Mouse (Mus musculus): ENCODE data around the gene Ramp3. TPM values are rescaled to one million over a fixed set of nuclear protein-coding genes. Genes with fewer than 3 reads are reported as not detected.
A peak's percentile ranks its signal among the peaks of the same experiment; 100 is the strongest.

Ramp3 gene
- total RNA-seq, 2 experiments from 2014 or later: 0.81 TPM; not detected in 1

DNA sequence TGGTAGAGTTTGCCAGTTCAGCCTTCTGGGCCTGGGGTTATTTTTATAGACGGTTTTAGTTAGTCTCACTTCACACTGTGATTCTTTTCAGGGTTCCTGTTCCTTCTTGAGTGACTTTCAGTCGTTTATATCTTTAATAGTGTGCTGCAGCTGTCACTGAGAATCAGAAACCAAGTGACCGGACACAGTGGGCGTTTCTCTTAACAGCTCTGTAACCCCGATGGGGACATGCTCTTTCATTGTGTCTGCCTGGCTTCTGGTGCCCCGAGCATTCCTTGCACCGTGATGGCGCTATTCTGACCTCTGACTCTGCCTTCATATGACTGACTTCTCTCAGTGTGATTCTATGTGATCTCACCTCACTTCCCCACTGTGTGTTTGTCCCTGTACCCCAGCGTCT lies 10.7 kb downstream of the Ramp3 start:
- intact Hi-C loops (cut with DNase I): no loop called here
- DNase-seq: no peak

DNA sequence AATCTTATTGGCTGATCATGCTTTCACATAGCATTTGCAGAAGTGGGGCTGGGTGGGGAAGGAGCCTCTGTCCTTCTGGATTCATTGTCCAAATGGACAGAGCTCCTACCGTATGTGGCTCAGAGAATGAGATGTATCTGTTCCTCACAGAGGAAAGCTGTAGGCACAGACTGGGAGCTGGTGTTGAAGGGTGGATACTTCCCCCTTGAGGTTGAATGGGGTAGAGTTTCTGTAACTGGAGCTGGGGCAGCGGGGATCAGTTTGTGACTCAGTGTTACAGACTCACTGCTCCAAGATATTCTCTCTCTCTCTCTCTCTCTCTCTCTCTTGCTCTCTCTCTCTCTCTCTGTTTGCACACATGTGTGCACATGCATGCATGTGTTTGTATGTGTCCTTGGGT lies 11.7 kb downstream of the Ramp3 start:
- intact Hi-C loops (cut with DNase I): no loop called here
- DNase-seq: no peak

DNA sequence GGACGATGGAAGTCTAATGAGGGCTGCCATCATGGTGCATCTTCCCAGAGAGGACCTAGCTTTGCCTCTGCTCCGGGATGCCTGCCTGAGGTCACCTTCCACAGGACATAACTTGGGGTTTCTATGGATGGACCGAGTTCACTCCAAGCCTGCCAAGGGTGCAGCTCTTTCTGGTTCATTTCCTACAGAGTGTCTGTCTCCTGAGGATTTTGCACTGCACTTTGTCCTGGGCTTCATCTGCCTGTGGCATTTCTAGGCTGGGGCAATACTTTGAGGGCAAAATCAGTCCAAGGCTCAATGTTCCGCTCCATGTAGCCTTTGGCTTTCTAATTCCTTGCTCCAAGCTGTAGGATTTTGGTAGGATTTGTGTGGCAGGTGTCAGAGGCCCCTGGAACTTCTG lies 12.5 kb downstream of the Ramp3 start:
- intact Hi-C loops (cut with DNase I): no loop called here
- DNase-seq: no peak

- DNase-seq: no peak
- intact Hi-C loops (cut with DNase I): no loop called here
Observed at GRCm38 (mm10) chr11:6674701-6675100, 16.4 kb downstream of the Ramp3 start.

GRCm38 (mm10) chr11:6675402-6675801 lies 17.1 kb downstream of the Ramp3 start:
- intact Hi-C loops (cut with DNase I): no loop called here
- no peak for DNase-seq

DNA sequence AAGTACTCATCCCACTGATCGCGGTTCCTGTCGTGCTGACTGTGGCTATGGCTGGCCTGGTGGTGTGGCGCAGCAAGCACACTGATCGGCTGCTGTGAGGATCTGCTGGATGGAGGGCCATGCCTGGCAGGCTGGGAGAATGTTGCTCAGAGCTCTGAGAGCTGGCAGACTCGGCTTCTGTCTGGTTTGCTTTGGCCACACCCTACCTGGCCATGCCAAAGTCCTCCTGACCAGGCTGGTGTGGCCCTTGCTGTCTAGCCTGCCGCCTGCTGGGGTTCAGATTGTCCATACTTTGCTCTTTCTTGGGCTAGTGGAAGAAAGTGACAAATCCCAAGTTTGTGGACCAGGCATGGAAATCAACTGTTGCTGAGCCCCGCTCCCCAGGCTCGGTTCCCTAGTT lies 18.3 kb downstream of the Ramp3 start:
- intact Hi-C loops (cut with DNase I): no loop called here
- no peak for DNase-seq

DNA sequence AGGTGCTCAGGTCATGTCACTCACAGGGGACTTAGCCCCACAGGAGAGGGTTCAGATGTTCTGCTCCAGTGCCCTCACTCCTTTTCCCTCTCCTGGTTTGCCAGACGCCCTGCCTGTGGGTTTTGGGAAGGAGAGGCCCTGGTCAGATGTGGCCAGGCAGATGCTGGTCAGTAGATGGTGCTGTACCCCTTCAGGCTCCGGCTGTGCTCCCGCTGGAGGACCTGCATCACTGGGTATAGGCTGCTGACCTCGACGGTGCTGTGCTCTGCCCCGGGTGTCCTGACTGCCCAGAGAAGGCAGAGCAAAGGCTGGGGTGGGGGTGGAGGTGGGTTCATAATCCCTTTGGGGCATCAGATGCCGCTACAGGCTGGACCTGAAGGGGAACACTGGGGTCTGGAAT lies 19.2 kb downstream of the Ramp3 start:
- intact Hi-C loops (cut with DNase I): no loop called here
- DNase-seq: no peak

- no peak for DNase-seq
- intact Hi-C loops (cut with DNase I): no loop called here
Observed at GRCm38 (mm10) chr11:6679694-6680396, 21.5 kb downstream of the Ramp3 start.

DNA sequence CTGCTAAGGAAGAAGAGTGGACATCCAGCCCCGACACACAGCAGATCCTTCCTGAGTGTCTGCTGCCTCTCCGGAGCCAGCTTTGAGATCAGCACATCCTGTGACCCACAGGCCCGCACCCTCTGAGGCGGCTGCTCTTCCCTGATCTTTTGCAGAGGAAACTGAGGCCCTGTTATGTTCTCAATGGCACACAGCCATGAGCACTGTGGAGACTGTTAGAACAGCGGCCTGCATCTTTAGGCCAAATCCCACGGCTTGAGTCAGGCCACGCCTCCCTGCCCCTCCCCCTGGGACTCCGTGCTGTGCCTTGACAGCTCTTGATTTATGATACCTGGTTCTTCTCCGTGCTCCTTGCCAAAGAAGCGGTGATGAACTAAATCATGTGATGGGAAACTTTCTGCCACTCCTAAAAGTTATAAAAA lies 22.1 kb downstream of the Ramp3 start:
- intact Hi-C loops (cut with DNase I): no loop called here
- DNase-seq: peak; percentile 31 to 59

- DNase-seq: no peak
- intact Hi-C loops (cut with DNase I): no loop called here
Observed at GRCm38 (mm10) chr11:6684741-6685140, 26.4 kb downstream of the Ramp3 start.

GRCm38 (mm10) chr11:6688888-6689287 lies 30.6 kb downstream of the Ramp3 start:
- DNase-seq: no peak

DNA sequence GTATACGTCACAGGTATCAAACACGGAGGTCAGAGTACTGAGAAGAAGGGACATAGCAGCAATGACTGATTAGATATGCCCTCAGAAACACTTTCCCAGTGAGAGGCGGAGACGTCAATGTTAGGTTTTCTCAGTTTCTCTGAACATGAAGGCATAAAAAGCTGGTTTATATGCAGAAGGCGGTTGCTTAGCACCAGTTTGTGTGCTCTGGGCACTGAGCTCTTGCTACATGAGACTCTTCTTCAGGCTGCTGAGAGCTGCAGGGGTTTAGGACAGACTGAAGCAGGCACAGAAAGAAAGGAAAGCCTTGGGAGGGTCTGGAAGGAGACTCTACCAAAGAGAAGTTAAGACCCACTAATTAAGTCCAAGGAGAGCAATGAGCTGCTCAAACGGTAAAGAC lies 34.0 kb downstream of the Ramp3 start:
- intact Hi-C loops (cut with DNase I): no loop called here
- no peak for DNase-seq

More at GRCm38 (mm10) chr11:6688888-6689287, 30.6 kb downstream of the Ramp3 start:
- intact Hi-C loops (cut with DNase I): no loop called here

- intact Hi-C loops (cut with DNase I): no loop called here
- DNase-seq: no peak
Observed at GRCm38 (mm10) chr11:6694114-6694513, 35.8 kb downstream of the Ramp3 start.

DNA sequence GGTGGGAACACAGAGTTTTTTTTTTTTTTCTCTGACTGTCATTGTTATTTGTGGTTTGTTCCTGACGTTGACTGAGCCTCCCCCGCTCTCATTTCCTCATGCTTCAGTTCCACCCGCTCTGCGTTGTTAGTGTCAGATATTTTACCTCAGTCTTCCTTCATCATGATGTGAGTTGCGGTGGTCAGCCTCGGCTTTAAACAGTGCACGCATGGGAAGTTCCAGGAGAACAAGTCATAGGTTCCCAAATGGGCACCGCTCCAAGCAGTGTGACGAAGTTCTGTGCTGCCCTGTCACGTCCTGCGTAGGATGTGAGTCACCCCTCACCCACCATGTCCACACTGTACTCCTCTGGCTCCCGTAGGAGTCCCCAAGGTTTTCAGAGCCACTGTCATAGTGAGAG lies 36.9 kb downstream of the Ramp3 start:
- no peak for DNase-seq
- intact Hi-C loops (cut with DNase I): no loop called here

DNA sequence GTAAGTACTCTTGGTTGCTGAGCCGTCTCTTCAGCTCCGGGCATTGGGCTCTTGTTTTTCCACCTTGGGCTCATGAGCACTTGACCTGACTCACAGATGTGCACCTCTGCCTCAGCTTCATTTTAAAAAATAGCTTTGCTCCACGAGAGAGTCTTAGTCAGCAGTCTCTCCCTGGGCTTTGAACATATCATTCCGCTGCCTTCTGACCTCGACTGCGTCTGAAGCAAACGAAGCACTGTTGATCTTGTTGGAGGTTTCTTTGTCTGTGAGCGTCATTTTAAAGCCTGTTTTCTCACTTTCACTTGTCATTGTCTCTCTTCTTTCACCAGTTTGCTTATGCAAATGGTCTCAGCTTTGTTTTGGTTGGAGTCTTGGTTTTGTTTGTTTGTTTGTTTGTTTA lies 38.2 kb downstream of the Ramp3 start:
- intact Hi-C loops (cut with DNase I): no loop called here
- DNase-seq: no peak

- DNase-seq: no peak
- intact Hi-C loops (cut with DNase I): no loop called here
Observed at GRCm38 (mm10) chr11:6697751-6698150, 39.4 kb downstream of the Ramp3 start.

- intact Hi-C loops (cut with DNase I): no loop called here
- DNase-seq: no peak
Observed at GRCm38 (mm10) chr11:6698281-6698680, 40.0 kb downstream of the Ramp3 start.

DNA sequence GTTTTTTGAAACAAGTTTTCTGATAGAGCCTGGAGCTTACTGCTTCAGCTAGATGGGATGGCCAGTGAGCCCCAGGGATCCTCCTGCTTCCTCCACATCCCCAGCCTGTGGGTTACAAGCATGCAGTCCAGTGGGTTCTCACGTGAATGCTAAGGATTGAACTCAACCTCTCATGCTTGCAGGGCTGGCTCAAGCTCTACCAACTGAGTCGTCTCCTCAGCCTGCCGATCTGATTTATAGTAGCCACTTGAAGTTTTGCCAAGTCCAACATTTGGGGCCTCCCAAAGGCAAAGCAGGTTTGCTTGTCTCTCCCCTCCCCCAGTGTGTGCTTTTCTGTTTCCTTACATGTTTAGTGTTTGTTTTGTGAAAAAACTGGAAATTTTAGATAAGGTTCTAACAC lies 43.9 kb downstream of the Ramp3 start:
- intact Hi-C loops (cut with DNase I): no loop called here
- DNase-seq: no peak

DNA sequence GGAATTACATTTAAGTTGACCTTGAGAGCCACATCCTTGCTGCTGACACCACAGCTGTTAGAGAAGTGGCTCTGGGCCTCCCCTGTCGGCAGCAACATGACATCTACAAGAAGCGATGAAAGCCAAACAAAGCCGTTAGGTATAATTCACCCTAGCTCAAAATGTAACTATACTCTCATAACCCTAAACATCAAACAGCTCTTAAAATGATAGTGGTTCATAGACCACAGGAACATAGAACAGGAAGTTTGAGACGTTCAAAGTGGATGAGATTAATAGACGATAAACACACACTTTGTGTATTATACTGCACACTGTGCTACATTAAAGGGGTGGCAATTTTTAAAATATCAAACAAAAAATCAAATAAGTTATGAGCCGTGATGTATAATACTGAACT lies 46.5 kb downstream of the Ramp3 start:
- intact Hi-C loops (cut with DNase I): no loop called here
- no peak for DNase-seq

DNA sequence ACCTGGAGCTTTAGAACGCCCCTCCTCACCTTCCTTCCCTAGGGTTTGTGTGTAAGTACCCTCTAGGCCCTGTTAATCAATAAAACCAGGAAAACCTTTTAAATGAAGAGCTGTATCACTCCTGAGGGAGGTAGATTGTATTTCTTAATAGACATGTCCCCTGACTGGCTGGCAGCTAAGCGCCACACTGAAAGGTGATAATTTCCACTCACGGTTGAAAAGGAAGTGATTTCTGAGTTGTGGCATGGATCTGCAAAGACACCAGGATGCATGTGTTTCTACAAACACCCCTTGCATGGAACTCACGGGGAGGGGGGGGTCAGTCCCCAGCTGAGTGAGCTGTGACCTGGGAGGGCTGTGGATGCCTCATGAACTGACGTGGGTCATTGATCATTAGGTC lies 47.2 kb downstream of the Ramp3 start:
- no peak for DNase-seq
- intact Hi-C loops (cut with DNase I): no loop called here

GRCm38 (mm10) chr11:6706796-6707195 lies 48.5 kb downstream of the Ramp3 start:
- no peak for DNase-seq
- intact Hi-C loops (cut with DNase I): no loop called here

GRCm38 (mm10) chr11:6708437-6708836 lies 50.1 kb downstream of the Ramp3 start:
- intact Hi-C loops (cut with DNase I): no loop called here
- no peak for DNase-seq

DNA sequence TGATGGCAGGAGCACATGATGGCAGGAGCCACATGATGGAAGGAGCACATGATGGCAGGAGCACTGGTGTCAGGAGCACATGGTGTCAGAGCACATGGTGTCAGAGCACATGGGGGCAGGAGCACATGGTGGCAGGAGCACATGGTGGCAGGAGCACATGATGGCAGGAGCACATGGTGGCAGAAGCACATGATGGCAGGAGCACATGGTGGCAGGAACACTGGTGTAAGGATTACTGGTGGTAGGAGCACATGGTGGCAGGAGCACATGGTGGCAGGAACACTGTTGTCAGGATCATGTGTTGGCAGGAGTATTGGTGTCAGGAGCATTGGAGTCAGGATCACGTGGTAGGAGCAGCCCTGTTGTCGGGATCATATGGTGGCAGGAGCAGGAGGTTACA lies 52.1 kb downstream of the Ramp3 start:
- intact Hi-C loops (cut with DNase I): no loop called here
- DNase-seq: no peak

Measured in gastrocnemius, postnatal 36 days (tissue).